Mouse (Mus musculus) retina, embryonic 14.5 days (tissue): ENCODE results near the gene Dpy19l3.

Experiments
- DNase-seq: peaks from one replicate; pipeline ENCODE4 v3.0.0-alpha.2; 2015; ENCODE audit warnings: low spot score

Dpy19l3 gene

GRCm38 (mm10) chr7:35754033-35754885 is at the start of gene Dpy19l3:
TSS of gene Dpy19l3 (minus strand) at chr7:35754454.
- DNase-seq = peak; percentile 92

- peak; percentile 94 for DNase-seq
Measured at GRCm38 (mm10) chr7:35802906-35803595, 48.8 kb upstream of the Dpy19l3 start, which contains the start of gene Zfp507. TSS of gene Zfp507 (minus strand) at chr7:35803003.

DNA sequence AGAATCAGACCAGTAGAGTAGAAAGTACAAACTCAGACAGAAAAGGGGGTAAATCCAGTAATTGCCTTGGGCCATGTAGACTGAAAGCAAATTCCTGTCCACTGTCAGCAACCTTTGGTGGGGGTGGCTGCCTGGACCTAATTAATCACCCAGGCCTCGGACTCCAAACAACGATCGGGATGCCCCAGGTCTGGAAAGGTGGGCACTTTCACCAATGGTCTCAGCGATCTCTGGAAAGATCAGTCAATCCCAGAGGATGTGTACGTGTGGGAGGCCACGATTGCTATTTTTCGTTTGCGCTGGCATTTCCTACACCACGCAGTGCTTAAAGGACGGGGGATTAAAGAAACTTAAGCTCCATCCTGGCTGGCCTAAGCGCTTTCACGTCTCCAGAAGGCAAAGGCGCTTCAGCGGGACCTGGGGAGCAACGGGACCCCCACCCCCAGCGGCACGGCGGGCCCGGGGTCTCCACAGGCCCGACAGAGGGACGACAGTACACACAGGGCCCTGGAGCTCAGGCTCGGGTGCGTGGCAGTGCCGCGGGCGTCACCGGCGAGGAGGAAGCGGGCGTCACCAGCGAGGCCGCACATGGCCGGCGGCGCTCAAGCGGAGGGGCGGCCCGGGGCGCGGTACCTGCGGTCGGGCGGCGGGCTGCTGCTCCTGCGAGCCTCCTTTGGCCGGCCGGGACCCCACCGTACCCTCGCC is 48.1 kb upstream of the Dpy19l3 start:
- DNase-seq = peak; percentile 51

GRCm38 (mm10) chr7:35796123-35796522 is 41.9 kb upstream of the Dpy19l3 start:
- no peak for DNase-seq

DNA sequence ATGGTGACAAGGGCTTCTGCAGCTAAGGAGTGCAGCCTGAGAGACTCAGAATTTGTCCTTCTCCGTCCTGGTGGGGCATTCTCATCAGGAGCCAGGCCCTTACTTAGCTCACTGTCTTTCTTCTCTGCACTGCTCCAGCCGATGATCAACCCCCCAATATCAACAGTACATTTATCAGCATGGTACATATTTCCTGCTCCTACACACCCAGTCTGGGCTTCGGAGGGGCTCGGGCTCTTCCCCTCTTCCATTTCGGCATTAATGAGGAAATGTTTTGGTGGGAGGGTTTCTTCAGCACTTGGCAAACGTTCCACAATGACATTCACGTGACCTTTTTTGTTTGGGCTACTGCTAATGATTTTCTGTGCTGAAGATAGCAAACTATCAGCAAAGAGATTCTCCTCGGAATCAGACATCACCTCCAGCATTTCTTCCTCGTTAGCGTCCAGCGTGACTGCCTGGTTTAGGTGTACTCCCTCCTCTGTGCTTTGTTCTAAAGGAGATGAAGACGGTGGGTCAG is 40.0 kb upstream of the Dpy19l3 start:
- no peak for DNase-seq

- DNase-seq = no peak
Measured at GRCm38 (mm10) chr7:35792150-35792848, 38.0 kb upstream of the Dpy19l3 start.

DNA sequence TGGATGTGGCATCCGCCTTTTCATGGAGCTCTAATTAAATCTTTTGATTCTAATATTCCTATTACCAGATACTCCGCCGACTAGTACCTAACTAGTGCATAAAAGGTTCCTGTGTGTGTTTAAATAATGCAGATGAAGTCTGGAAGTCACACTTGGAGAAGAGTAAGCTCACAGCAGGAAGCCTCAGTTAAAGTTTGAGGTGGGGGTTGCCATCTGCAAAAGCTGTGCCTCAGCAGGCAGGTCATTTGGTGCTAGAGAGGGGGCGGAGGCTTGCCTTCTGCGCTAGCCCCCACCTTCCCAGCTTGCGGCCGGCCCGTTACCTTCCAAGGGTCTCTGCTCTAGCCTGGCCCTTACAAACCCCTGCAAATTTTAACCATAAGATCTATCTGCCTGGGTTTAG is 36.7 kb upstream of the Dpy19l3 start:
- no peak for DNase-seq

DNA sequence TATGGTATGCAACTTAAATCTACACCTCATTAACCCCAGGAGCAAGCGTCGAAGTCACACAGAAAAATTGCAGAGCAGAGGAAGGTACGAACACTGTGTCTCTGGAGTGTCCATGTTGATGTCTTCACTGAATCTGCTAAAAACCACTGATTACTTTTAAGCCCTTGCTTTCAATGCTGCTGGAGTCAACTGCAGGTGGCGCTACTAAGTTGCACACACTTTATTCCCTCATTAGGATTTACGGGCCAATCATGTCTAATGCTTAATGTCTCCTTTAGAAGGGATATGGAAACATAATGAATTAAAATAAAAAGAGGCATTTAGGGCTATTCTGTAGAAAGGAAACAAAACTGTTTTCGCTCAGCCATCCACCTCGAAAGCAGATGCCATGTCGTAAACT is 35.9 kb upstream of the Dpy19l3 start:
- DNase-seq = peak; percentile 34

GRCm38 (mm10) chr7:35785579-35785978 is 31.3 kb upstream of the Dpy19l3 start:
- no peak for DNase-seq

DNA sequence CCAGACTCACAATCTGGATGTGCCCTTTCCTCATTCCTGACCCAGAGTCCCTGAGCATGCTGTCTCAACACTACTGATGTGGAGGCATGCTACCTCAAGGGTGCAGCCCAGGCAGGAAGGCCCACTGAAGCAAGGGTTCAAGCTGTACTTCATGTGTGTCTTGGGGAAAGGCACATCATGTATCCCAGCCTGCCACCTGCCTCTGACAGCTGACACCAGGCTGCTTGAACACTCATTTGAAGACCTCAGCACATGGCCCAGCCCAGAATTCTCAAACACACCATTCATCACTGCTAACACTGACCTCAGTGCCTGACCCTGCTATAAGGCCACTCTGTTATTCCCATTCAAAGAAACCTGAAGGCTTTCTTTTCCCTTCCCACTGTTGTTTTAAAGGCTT is 28.0 kb upstream of the Dpy19l3 start:
- DNase-seq = no peak

- no peak for DNase-seq
Measured at GRCm38 (mm10) chr7:35774127-35774526, 19.9 kb upstream of the Dpy19l3 start.

DNA sequence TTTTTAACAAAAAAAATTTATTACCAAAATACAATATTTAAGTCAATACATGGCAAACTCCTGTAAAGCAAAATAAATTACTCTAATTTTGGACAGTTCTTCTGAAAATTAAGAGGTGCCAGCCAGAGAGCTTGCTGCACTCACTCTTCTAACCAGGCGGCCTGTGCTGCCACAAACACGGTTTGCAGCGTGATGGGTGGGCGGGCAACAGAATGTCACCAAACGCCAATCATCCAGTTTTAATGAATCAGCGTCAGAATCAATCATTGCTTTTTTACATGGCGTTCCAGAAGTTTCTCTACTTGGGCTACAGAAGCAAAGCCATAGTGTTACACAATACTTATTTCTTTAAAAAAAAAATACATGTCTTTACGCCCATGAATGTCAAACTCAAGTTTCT is 18.1 kb upstream of the Dpy19l3 start:
- DNase-seq = no peak

- no peak for DNase-seq
Measured at GRCm38 (mm10) chr7:35771106-35771505, 16.9 kb upstream of the Dpy19l3 start.

DNA sequence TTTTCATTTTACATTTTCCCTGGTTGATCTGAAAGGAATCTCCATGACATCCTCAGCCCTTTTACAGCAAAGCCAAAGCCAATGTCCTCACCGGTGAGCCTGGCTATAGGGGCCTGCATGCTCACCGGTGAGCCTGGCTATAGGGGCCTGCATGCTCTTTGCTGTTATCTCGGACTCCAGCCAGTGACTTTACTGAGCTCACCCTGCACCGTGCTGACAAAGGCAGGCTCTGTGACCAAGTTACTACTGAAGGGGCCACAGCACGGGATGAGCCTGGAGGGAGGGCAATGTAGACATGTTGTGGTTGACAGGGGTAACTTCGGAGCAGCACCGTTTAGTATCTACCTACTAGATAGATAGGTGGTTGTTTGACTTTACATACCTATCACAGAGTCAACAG is 15.9 kb upstream of the Dpy19l3 start:
- DNase-seq = no peak

GRCm38 (mm10) chr7:35764461-35764860 is 10.2 kb upstream of the Dpy19l3 start:
- no peak for DNase-seq

DNA sequence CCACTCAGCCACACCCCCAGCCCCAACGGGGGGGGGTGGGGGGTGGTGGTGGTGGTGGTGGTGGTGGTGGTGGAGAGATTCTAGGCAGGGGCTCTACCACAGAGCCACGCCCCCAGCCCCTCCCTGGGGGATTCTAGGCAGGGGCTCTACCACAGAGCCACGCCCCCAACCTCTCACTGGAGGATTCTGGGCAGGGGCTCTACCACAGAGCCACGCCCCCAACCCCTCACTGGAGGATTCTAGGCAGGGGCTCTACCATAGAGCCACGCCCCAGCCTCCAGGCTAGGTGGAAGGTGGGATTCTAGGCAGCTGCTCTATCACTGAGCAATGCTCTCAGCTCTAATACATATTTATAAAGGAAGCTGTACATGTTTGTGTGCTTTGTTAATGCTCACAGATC is 7.5 kb upstream of the Dpy19l3 start:
- DNase-seq = no peak

DNA sequence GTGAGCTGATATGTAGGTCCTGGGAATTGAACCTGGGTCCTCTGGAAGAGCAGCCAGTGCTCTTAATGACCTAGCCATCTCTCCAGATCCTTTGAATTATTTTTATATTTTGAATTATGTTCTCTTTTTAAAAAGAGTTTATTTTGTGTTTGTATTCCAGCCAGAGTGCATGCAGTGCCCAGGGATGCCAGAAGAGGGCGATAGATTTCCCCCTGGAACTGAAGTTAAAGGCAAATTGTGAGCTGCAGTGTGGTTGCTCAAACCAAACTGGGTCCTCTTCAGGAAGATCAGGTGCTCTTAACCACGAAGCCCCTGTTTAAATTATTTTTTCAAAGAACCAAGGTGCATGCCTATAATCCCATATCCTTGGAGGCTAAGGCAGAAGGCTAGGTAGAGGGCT is 5.3 kb upstream of the Dpy19l3 start:
- DNase-seq = no peak

- peak; percentile 18 for DNase-seq
Measured at GRCm38 (mm10) chr7:35756510-35757440, 2.5 kb upstream of the Dpy19l3 start.

DNA sequence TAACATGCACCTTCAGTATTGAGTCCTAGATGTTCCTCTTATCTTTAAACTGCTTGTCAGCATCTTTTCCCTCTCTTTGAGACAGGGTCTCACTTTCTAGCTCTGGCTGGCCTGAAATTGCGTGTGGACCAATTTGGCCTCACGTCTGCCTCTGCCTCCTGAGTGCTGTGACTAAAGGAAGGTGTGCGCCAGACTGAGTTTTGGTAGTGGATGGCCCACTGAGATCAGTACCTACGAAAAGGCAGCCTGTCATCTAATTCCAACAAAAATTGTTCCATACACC is 573 bp upstream of the Dpy19l3 start:
- no peak for DNase-seq

- DNase-seq = peak; percentile 20
Measured at GRCm38 (mm10) chr7:35753319-35754032, 778 bp downstream of the Dpy19l3 start.
